Mouse (Mus musculus) CH12F3 (cell line): Measurements from ENCODE around the gene Ceacam15.
"Not testable (repeated sequence)": the region's sequence is repeated elsewhere in the genome, so short reads cannot be mapped to it uniquely, and the experiment has no call there.

Source experiments
- in situ Hi-C: fragments of 300-500 bp; cut with MboI; formaldehyde crosslinking; loops from 2 replicates; pipeline ENCODE4 v1.14.3; 2020; ENCODE audit warnings: low sequenced_read_pairs

Gene Ceacam15

GRCm38 (mm10) chr7:16675605-16676004 lies at the start of gene Ceacam15:
TSS of gene Ceacam15 (minus strand) at chr7:16675705.
- in situ Hi-C loops: no loop called here

GRCm38 (mm10) chr7:16722490-16722889 lies 47.0 kb upstream of the Ceacam15 start:
- in situ Hi-C loops: not testable (repeated sequence)

GRCm38 (mm10) chr7:16721629-16722028 lies 46.1 kb upstream of the Ceacam15 start, which contains the start of gene Ceacam9:
TSS of gene Ceacam9 (plus strand) at chr7:16721929.
- in situ Hi-C loops: no loop called here

- in situ Hi-C loops: not testable (repeated sequence)
Observed at GRCm38 (mm10) chr7:16716456-16717152, 41.1 kb upstream of the Ceacam15 start.

GRCm38 (mm10) chr7:16712633-16713415 lies 37.3 kb upstream of the Ceacam15 start:
- in situ Hi-C loops: no loop called here

GRCm38 (mm10) chr7:16710604-16711003 lies 35.1 kb upstream of the Ceacam15 start:
- in situ Hi-C loops: no loop called here

GRCm38 (mm10) chr7:16708244-16708643 lies 32.7 kb upstream of the Ceacam15 start:
- in situ Hi-C loops: no loop called here

- in situ Hi-C loops: no loop called here
Observed at GRCm38 (mm10) chr7:16706385-16706784, 30.9 kb upstream of the Ceacam15 start.

- in situ Hi-C loops: no loop called here
Observed at GRCm38 (mm10) chr7:16700583-16700982, 25.1 kb upstream of the Ceacam15 start.

- in situ Hi-C loops: no loop called here
Observed at GRCm38 (mm10) chr7:16699042-16699441, 23.5 kb upstream of the Ceacam15 start.

- in situ Hi-C loops: no loop called here
Observed at GRCm38 (mm10) chr7:16695025-16695424, 19.5 kb upstream of the Ceacam15 start.

- in situ Hi-C loops: no loop called here
Observed at GRCm38 (mm10) chr7:16689196-16689595, 13.7 kb upstream of the Ceacam15 start.

- in situ Hi-C loops: not testable (repeated sequence)
Observed at GRCm38 (mm10) chr7:16680194-16680593, 4.7 kb upstream of the Ceacam15 start.

- in situ Hi-C loops: not testable (repeated sequence)
Observed at GRCm38 (mm10) chr7:16674699-16675098, 806 bp downstream of the Ceacam15 start.

- in situ Hi-C loops: no loop called here
Observed at GRCm38 (mm10) chr7:16673823-16674222, 1.7 kb downstream of the Ceacam15 start.

- in situ Hi-C loops: not testable (repeated sequence)
Observed at GRCm38 (mm10) chr7:16668331-16668930, 7.1 kb downstream of the Ceacam15 start.

GRCm38 (mm10) chr7:16644260-16644659 lies 31.2 kb downstream of the Ceacam15 start:
- in situ Hi-C loops: no loop called here

- in situ Hi-C loops: not testable (repeated sequence)
Observed at GRCm38 (mm10) chr7:16643106-16643505, 32.4 kb downstream of the Ceacam15 start.

GRCm38 (mm10) chr7:16639028-16639427 lies 36.5 kb downstream of the Ceacam15 start:
- in situ Hi-C loops: no loop called here

- in situ Hi-C loops: no loop called here
Observed at GRCm38 (mm10) chr7:16635116-16635515, 40.4 kb downstream of the Ceacam15 start.

GRCm38 (mm10) chr7:16633913-16634312 lies 41.6 kb downstream of the Ceacam15 start:
- in situ Hi-C loops: not testable (repeated sequence)

- in situ Hi-C loops: no loop called here
Observed at GRCm38 (mm10) chr7:16631932-16632331, 43.6 kb downstream of the Ceacam15 start.
